Mouse (Mus musculus): Measurements from ENCODE around the gene Rsrc1.

DNA sequence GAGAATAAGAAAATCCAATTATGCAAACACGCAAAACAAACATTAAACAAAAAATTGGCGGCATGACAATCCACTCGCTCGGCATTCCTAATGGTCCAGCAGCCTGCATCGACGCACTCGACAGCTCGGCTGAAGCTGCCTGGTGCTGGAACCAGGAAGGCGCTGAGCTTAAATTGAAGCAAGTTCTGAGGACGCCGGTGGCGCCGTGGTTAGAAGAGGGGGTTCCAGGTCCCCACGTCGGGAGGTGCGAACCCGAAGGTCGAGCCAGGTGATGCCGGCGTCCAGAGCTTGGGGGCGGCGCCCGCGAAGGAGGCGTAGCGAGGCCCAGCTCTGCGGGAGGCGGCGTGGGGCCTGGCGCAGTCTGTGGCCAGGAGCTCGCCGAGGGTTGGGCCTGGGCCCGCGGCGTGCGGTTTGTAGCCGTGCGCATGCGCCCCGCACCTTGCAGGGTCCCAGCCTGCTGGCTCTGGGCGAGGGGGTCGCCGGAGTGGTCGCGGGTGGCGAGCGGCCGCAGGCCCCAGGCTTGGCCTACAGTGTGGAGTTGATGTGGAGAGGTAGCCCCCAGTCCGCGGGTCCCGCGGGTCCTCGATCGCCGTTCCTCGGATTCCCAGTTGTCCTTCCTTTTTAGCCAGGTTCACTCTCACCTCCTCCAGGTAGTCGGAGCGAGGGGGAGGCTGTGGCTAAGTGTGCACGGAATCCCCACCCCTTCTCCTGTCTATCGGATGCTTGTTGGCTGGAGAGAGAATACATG, 4.5 kb downstream of the Rsrc1 start:
- TF ChIP-seq USF1 (IDR thresholded peaks at IDR 0.05; ENCODE audit: low read depth) (no peak), POLR2A (IDR thresholded peaks at IDR 0.05; ENCODE audit: insufficient read length, low read depth) (peak; percentile 70), E2F4 (IDR thresholded peaks at IDR 0.05; ENCODE audit: insufficient read depth) (peak; percentile 90), MYOG (IDR thresholded peaks at IDR 0.05; ENCODE audit: control insufficient read depth in 1 of 3, insufficient read depth in 1 of 3, insufficient read length in 2 of 3, low read depth in 2 of 3) (no peak), TCF3 (IDR thresholded peaks at IDR 0.05; ENCODE audit: insufficient read length, low read depth) (no peak), MYOD1 (IDR thresholded peaks at IDR 0.05; ENCODE audit: control insufficient read depth in 1 of 3, insufficient read length in 2 of 3, low read depth in 2 of 3) (peak in 1 of 3 experiments; percentile 44)

Measured in myocyte (in vitro differentiated cells).